Mouse (Mus musculus): ENCODE data around the gene Muc16.

Muc16 gene

GRCm38 (mm10) chr9:18674480-18675154 is at the start of gene Muc16:
Muc16 (minus strand) TSS chr9:18674530.
- no peak for DNase-seq (ENCODE audit: low read depth, low spot score)

GRCm38 (mm10) chr9:18722712-18723099 is 48.4 kb upstream of the Muc16 start:
- DNase-seq (ENCODE audit: low read depth, low spot score) = no peak

GRCm38 (mm10) chr9:18721931-18722711 is 47.8 kb upstream of the Muc16 start:
- peak; percentile 52 for DNase-seq (ENCODE audit: low read depth, low spot score)

GRCm38 (mm10) chr9:18721011-18721410 is 46.7 kb upstream of the Muc16 start:
- DNase-seq (ENCODE audit: low read depth, low spot score) = no peak

GRCm38 (mm10) chr9:18705628-18706027 is 31.3 kb upstream of the Muc16 start:
- DNase-seq (ENCODE audit: low read depth, low spot score) = no peak

GRCm38 (mm10) chr9:18598366-18598765 is 76.0 kb downstream of the Muc16 start:
- no peak for DNase-seq (ENCODE audit: low read depth, low spot score)

GRCm38 (mm10) chr9:18508098-18508497 is 166.2 kb downstream of the Muc16 start:
- peak; percentile 4 for DNase-seq (ENCODE audit: low read depth, low spot score)

- no peak for DNase-seq (ENCODE audit: low read depth, low spot score)
Observed at GRCm38 (mm10) chr9:18478168-18478567, 196.2 kb downstream of the Muc16 start, which contains the start of the genes Zfp558 and Mbd3l1. Zfp558 (minus strand) TSS chr9:18478268. Mbd3l1 (plus strand) TSS chr9:18478359.

- peak; percentile 87 for DNase-seq (ENCODE audit: low read depth, low spot score)
Observed at GRCm38 (mm10) chr9:18473324-18474128, 200.8 kb downstream of the Muc16 start.

- DNase-seq (ENCODE audit: low read depth, low spot score) = no peak
Observed at GRCm38 (mm10) chr9:18468005-18468404, 206.3 kb downstream of the Muc16 start.

GRCm38 (mm10) chr9:18467350-18467749 is 207.0 kb downstream of the Muc16 start:
- no peak for DNase-seq (ENCODE audit: low read depth, low spot score)

GRCm38 (mm10) chr9:18456520-18456919 is 217.8 kb downstream of the Muc16 start:
- no peak for DNase-seq (ENCODE audit: low read depth, low spot score)

Measured in mesoderm, embryonic 11.5 days (tissue).